Mouse (Mus musculus): ENCODE measurements around the gene Tekt5. TPM values are rescaled to one million over a fixed set of nuclear protein-coding genes. Genes with fewer than 3 reads are reported as not detected.
A peak's percentile ranks its signal among the peaks of the same experiment; 100 is the strongest.

Gene Tekt5
- 0.21 and 0.24 TPM in 2 replicates for polyA plus RNA-seq (2016; fragmentation: Nextera tagmentation; extraction: Ambion mirVana)

DNA sequence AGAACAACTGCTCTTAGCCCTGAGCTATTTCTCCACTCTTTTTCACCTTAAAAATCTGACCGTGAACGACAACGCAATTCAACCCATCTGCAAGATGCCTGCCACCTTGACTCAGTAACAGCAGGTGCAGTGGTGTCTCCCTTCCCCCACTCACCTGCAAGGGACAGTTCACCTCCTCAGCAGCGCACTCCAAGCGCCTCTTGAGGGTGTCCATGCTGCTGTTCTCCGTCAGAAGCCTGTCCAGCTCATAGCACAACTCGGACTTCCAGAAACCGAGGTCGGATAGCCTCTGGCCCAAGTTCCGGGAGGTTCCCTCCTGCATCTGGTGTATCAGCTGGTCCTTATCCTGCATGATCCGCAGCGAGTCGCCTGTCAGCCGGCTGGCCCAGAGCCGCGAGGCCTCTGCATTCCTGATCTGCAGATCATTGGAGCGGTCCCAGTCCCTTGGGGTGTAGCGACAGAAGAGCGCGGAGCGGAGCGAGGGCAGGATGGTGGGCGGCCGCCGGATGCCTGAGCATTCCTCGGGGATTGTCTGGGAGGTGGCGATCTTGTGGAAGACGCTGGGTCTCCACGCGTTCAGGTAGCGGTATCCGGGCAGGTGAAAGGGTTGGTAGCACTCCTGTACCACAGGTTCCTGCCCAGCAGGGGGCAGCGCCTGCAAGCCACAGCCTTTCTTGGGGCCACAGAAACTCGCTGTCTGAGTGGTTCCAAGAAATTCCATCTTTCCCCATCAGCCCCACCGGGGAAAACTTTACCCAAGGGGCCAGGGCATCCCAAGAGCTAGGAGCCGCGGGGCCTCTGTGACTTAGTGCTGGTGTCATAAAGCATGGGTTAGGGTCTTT, at the start of gene Tekt5:
Tekt5 (minus strand) TSS at position 792 of the 842 bp plus-strand sequence.
- Histone ChIP-seq H3K27ac (ENCODE audit: poor library complexity, severe bottlenecking) (no peak within 1 kb of the TSS), H3K4me2 (peak within 1 kb of the TSS; percentile 80), H3K9me3 (replicated peaks) (no peaks in the 10 kb centered on the region), H3K27me3 (replicated peaks) (peaks cover 17% of the 10 kb centered on the region; the same call in 1 of the 2 replicates), H3K36me3 (no peaks in the 10 kb centered on the region), H3K9ac (peak within 1 kb of the TSS; percentile 11), H3K4me1 (replicated peaks) (peaks cover 9% of the 10 kb centered on the region), H3K4me3 (peak within 1 kb of the TSS; percentile 43)
- 7% methylated on average over 37 of the region's 37 CpGs for WGBS
- ATAC-seq (ENCODE audit: insufficient number of reproducible peaks, low FRiP score): peak; percentile 38; the same call in 1 of the 2 replicates

DNA sequence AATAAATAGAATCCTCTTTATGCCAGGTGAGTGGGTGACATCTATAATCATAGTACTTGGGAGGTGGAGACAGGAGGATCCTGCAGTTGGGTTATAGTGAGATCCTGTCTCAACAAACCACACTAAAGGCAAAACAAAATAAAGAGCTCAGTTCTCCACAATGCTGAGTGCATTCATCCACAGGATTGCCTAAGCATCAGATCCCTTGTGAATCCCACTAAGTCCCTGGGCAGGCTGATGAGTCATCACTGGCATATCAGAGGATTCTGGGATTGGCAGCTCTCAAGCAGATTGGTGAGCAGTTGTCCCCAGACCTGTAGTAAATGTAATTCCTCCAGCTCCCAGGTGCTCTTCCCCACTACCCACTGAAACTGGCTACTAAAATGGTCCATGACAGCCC, 48.4 kb upstream of the Tekt5 start:
- no peak overlapping the region for H3K4me3 ChIP-seq
- ATAC-seq (ENCODE audit: insufficient number of reproducible peaks, low FRiP score): no peak
- H3K36me3 ChIP-seq: no peaks in the 10 kb centered on the region
- H3K27ac ChIP-seq (ENCODE audit: poor library complexity, severe bottlenecking): no peak overlapping the region
- no peaks in the 10 kb centered on the region for H3K27me3 ChIP-seq (replicated peaks)
- no peaks in the 10 kb centered on the region for H3K9me3 ChIP-seq (replicated peaks)
- H3K4me1 ChIP-seq (replicated peaks): peaks cover 15% of the 10 kb centered on the region
- no peak overlapping the region for H3K9ac ChIP-seq
- no peak overlapping the region for H3K4me2 ChIP-seq

- Histone ChIP-seq H3K36me3 (no peaks in the 10 kb centered on the region), H3K4me2 (no peak overlapping the region), H3K9me3 (replicated peaks) (no peaks in the 10 kb centered on the region), H3K27me3 (replicated peaks) (no peaks in the 10 kb centered on the region), H3K4me1 (replicated peaks) (peaks cover 5% of the 10 kb centered on the region; the same call in 1 of the 2 replicates), H3K9ac (no peak overlapping the region), H3K4me3 (no peak overlapping the region), H3K27ac (ENCODE audit: poor library complexity, severe bottlenecking) (no peak overlapping the region)
- no peak for ATAC-seq (ENCODE audit: insufficient number of reproducible peaks, low FRiP score)
- 80% methylated on average over 4 of the region's 4 CpGs for WGBS
Measured at GRCm38 (mm10) chr16:10441761-10442160, 46.5 kb upstream of the Tekt5 start.

DNA sequence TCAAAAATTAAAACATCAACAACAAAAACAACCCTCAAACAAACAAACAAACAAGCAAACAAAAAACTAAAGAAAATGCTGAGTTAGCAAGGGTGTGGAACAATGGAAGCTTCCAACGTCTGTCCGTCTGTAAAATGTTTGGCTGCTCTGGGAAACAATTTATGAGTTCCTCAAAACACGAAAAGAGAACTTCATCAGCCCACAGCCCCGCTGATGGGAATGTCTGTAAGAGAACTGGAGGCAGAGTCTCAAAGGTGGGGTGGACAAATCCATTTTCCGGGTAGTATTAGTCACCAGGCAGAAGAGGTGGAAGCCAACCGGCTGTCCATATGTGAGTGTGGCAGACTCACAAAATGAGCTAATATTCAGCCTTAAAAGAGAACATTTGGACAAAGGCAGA, 46.0 kb upstream of the Tekt5 start:
- H3K4me1 ChIP-seq (replicated peaks): peaks cover under 1% of the 10 kb centered on the region; the same call in 1 of the 2 replicates
- H3K27ac ChIP-seq (ENCODE audit: poor library complexity, severe bottlenecking): no peak overlapping the region
- no peak for ATAC-seq (ENCODE audit: insufficient number of reproducible peaks, low FRiP score)
- no peak overlapping the region for H3K4me3 ChIP-seq
- WGBS: 83% methylated on average over 6 of the region's 6 CpGs
- H3K36me3 ChIP-seq: no peaks in the 10 kb centered on the region
- H3K9me3 ChIP-seq (replicated peaks): no peaks in the 10 kb centered on the region
- H3K4me2 ChIP-seq: no peak overlapping the region
- H3K27me3 ChIP-seq (replicated peaks): no peaks in the 10 kb centered on the region
- H3K9ac ChIP-seq: no peak overlapping the region

DNA sequence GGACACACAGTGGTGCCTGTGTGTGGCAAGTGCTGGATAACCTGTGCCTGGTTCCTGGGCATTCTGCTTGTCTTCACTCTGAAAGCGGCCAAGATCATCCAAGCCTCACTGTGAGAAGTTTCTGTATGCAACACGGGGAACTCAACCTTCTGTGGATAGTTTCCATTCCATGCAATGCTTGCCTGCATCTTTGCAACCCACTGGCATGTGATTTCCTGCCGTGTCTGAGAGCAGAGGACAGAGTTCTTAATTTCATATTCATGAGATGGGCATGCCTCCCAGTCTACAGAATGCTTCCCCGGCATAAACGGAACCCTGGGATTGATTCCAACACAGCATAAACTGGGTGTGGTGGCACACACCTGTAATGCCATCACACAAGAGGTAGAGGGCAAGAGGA, 42.8 kb upstream of the Tekt5 start:
- Histone ChIP-seq H3K4me3 (no peak overlapping the region), H3K27me3 (replicated peaks) (no peaks in the 10 kb centered on the region), H3K27ac (ENCODE audit: poor library complexity, severe bottlenecking) (no peak overlapping the region), H3K36me3 (no peaks in the 10 kb centered on the region), H3K4me2 (no peak overlapping the region), H3K4me1 (replicated peaks) (no peaks in the 10 kb centered on the region), H3K9ac (no peak overlapping the region), H3K9me3 (replicated peaks) (no peaks in the 10 kb centered on the region)
- 80% methylated on average over 5 of the region's 5 CpGs for WGBS
- no peak for ATAC-seq (ENCODE audit: insufficient number of reproducible peaks, low FRiP score)

DNA sequence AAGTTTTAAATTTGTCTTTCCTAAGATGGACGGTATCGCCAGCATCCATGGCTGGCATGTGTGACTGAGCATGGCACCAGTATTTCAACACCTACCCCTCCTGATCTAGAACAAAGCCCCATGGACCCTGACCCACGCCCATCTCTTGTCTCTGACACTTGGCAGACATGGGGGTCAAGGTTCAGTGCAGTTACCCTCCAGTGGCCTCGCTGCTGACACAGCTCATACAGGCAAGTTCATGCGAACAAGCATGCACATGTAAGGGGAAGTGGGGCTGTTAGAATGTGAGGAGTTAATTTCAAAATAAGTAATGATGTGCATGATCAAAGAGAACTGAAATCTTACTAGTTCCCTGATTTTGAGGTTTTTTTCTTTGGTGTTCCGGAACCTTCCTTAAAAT, 40.9 kb upstream of the Tekt5 start:
- no peaks in the 10 kb centered on the region for H3K4me1 ChIP-seq (replicated peaks)
- no peaks in the 10 kb centered on the region for H3K9me3 ChIP-seq (replicated peaks)
- H3K9ac ChIP-seq: no peak overlapping the region
- H3K4me3 ChIP-seq: no peak overlapping the region
- WGBS: 81% methylated on average over 6 of the region's 6 CpGs
- no peaks in the 10 kb centered on the region for H3K27me3 ChIP-seq (replicated peaks)
- H3K27ac ChIP-seq (ENCODE audit: poor library complexity, severe bottlenecking): no peak overlapping the region
- no peak for ATAC-seq (ENCODE audit: insufficient number of reproducible peaks, low FRiP score)
- H3K36me3 ChIP-seq: no peaks in the 10 kb centered on the region
- no peak overlapping the region for H3K4me2 ChIP-seq

DNA sequence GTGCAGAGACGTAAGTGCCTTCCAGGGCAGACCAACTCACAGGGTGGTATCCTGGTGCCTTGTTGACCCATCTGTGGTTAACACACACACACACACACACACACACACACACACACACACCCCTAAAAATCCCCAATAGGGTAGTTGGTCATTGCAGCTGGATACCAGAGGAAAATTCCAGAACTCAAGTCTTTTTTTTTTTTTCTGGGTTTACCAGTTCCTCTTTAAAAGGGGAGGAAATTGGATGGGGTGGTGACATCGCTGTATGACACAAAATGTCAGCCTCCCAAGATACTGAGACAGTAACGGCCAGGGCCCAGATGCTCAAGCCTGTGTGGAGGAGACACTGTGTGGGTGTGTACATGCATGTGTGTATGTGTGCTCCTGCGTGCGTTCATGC, 38.1 kb upstream of the Tekt5 start:
- H3K36me3 ChIP-seq: no peaks in the 10 kb centered on the region

GRCm38 (mm10) chr16:10432387-10432786, 37.1 kb upstream of the Tekt5 start:
- H3K27me3 ChIP-seq (replicated peaks): no peaks in the 10 kb centered on the region
- no peak for ATAC-seq (ENCODE audit: insufficient number of reproducible peaks, low FRiP score)
- no peak overlapping the region for H3K4me2 ChIP-seq
- no peaks in the 10 kb centered on the region for H3K36me3 ChIP-seq
- 76% methylated on average over 4 of the region's 4 CpGs for WGBS
- H3K9me3 ChIP-seq (replicated peaks): no peaks in the 10 kb centered on the region
- H3K4me3 ChIP-seq: no peak overlapping the region
- no peak overlapping the region for H3K27ac ChIP-seq (ENCODE audit: poor library complexity, severe bottlenecking)
- H3K4me1 ChIP-seq (replicated peaks): no peaks in the 10 kb centered on the region
- no peak overlapping the region for H3K9ac ChIP-seq

More for the DNA sequence above, 38.1 kb upstream of the Tekt5 start:
- H3K9ac ChIP-seq: no peak overlapping the region
- H3K27ac ChIP-seq (ENCODE audit: poor library complexity, severe bottlenecking): no peak overlapping the region
- no peaks in the 10 kb centered on the region for H3K9me3 ChIP-seq (replicated peaks)
- no peaks in the 10 kb centered on the region for H3K27me3 ChIP-seq (replicated peaks)
- H3K4me1 ChIP-seq (replicated peaks): no peaks in the 10 kb centered on the region
- WGBS: 79% methylated on average over 5 of the region's 5 CpGs
- no peak for ATAC-seq (ENCODE audit: insufficient number of reproducible peaks, low FRiP score)
- H3K4me3 ChIP-seq: no peak overlapping the region
- no peak overlapping the region for H3K4me2 ChIP-seq

DNA sequence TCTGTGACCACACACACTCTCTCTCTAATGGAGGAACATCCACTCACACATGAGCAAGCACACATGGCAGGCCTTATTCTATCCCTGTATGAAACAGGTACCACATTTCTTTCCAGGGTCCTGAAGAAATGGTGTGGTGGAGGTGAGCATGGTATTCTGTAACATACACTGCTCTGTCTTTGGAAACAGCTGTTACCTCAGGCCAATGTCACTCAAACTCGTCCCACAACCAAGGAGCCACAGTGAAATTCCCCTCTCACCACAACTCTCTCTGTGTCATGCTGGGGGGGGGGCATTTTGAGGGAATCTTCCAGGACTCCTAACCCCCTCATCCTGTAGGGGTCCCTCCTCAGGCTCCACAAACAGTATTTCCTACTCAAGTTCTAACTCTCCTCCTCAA, 36.6 kb upstream of the Tekt5 start:
- H3K36me3 ChIP-seq: no peaks in the 10 kb centered on the region
- no peaks in the 10 kb centered on the region for H3K27me3 ChIP-seq (replicated peaks)
- H3K9ac ChIP-seq: no peak overlapping the region
- H3K9me3 ChIP-seq (replicated peaks): no peaks in the 10 kb centered on the region
- WGBS: 69% methylated on average over 1 of the region's 1 CpGs
- no peak overlapping the region for H3K4me3 ChIP-seq
- no peaks in the 10 kb centered on the region for H3K4me1 ChIP-seq (replicated peaks)
- H3K27ac ChIP-seq (ENCODE audit: poor library complexity, severe bottlenecking): no peak overlapping the region
- no peak overlapping the region for H3K4me2 ChIP-seq
- no peak for ATAC-seq (ENCODE audit: insufficient number of reproducible peaks, low FRiP score)

GRCm38 (mm10) chr16:10420447-10421054, 25.3 kb upstream of the Tekt5 start:
- no peaks in the 10 kb centered on the region for H3K4me1 ChIP-seq (replicated peaks)

DNA sequence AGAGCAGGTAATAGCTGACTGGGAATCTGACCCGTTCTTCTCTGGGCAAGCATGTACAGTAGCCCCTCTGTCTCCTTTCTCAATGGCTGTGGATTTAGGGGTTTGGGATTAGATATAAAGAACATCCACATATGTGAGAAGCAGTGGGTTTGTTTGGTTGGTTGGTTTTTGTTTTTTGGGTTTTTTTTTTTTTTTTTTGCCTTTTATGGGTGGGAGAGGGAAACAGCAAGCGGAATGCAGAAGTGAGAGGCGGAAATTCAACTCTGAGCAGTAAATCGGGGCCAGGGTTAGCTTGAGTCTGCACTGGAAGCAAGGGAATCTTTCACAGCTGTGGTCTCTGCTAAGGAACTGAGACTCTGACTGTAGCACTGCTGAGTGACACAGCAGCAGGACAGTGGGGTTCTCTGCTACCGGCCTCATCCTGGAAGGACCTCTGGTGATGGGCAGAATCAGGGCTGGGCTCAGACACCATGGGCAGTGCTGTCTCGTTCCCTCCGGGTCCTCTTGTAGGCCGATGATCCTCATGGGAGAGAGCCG, 22.5 kb upstream of the Tekt5 start:
- no peak overlapping the region for H3K4me2 ChIP-seq
- peaks cover 3% of the 10 kb centered on the region; the same call in 1 of the 2 replicates for H3K4me1 ChIP-seq (replicated peaks)
- no peak overlapping the region for H3K9ac ChIP-seq
- 91% methylated on average over 9 of the region's 9 CpGs for WGBS
- H3K4me3 ChIP-seq: no peak overlapping the region
- H3K27me3 ChIP-seq (replicated peaks): no peaks in the 10 kb centered on the region
- no peak overlapping the region for H3K27ac ChIP-seq (ENCODE audit: poor library complexity, severe bottlenecking)
- no peak for ATAC-seq (ENCODE audit: insufficient number of reproducible peaks, low FRiP score)
- H3K36me3 ChIP-seq: peaks cover 92% of the 10 kb centered on the region
- H3K9me3 ChIP-seq (replicated peaks): peaks cover 4% of the 10 kb centered on the region; the same call in 1 of the 2 replicates

More at GRCm38 (mm10) chr16:10420447-10421054, 25.3 kb upstream of the Tekt5 start:
- Histone ChIP-seq H3K9me3 (replicated peaks) (peaks cover 4% of the 10 kb centered on the region; the same call in 1 of the 2 replicates), H3K9ac (no peak overlapping the region), H3K27ac (ENCODE audit: poor library complexity, severe bottlenecking) (no peak overlapping the region), H3K4me3 (no peak overlapping the region), H3K27me3 (replicated peaks) (no peaks in the 10 kb centered on the region), H3K4me2 (no peak overlapping the region), H3K36me3 (peaks cover 96% of the 10 kb centered on the region)
- 93% methylated on average over 9 of the region's 9 CpGs for WGBS
- ATAC-seq (ENCODE audit: insufficient number of reproducible peaks, low FRiP score): no peak

Measured in heart, embryonic 12.5 days (tissue).